Mouse (Mus musculus): Measurements from ENCODE around the gene Slc25a28. TPM values are rescaled to one million over a fixed set of nuclear protein-coding genes. Genes with fewer than 3 reads are reported as not detected.

Slc25a28 gene
- total RNA-seq (2015) (26.6 and 29.2 TPM in 2 replicates), total RNA-seq (2017) (39.5 and 43.3 TPM in 2 replicates)

GRCm38 (mm10) chr19:43674730-43675524, at the start of gene Slc25a28:
Slc25a28 (minus strand) TSS chr19:43674881.
- peak; percentile 79 for ATAC-seq (replicated peaks; ENCODE audit: poor library complexity)

GRCm38 (mm10) chr19:43724194-43724593, 49.5 kb upstream of the Slc25a28 start:
- ATAC-seq (replicated peaks; ENCODE audit: poor library complexity) = no peak

DNA sequence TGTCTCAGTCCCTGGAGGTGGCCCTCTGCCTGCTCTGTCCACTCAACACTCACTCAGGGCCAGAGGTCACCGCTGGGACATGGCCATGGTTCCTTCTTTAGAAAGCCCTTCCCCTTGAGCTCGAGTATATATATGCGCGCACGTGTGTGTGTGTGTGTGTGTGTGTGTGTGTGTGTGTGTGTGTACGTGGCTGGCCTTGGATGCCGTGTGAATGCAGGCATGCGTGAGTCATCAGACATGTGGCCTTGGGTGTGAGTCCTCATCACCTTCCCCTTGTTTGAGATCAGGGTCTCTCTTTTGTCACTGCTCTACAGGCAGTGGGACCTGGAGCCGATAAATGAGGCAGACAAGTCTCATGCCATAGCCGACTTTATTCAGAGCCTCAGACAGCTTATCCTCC, 48.8 kb upstream of the Slc25a28 start:
- no peak for ATAC-seq (replicated peaks; ENCODE audit: poor library complexity)

- ATAC-seq (replicated peaks; ENCODE audit: poor library complexity) = no peak
Observed at GRCm38 (mm10) chr19:43722891-43723290, 48.2 kb upstream of the Slc25a28 start.

GRCm38 (mm10) chr19:43720061-43720460, 45.4 kb upstream of the Slc25a28 start:
- ATAC-seq (replicated peaks; ENCODE audit: poor library complexity) = no peak

DNA sequence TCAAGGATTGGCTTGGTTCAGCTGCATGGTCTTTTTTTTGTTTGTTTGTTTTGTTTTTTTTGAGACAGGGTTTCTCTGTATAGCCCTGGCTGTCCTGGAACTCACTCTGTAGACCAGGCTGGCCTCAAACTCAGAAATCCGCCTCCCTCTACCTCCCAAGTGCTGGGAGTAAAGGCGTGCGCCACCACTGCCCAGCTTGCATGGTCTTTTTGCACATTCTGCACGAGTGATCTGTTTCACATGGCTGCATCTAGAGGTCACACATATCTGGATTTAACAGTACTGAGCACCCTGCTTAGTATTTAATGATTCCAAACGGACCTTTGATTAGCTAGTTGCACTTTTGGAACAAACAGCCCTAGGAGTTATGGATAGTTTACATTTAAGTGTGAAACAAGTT, 37.3 kb upstream of the Slc25a28 start:
- ATAC-seq (replicated peaks; ENCODE audit: poor library complexity) = no peak

DNA sequence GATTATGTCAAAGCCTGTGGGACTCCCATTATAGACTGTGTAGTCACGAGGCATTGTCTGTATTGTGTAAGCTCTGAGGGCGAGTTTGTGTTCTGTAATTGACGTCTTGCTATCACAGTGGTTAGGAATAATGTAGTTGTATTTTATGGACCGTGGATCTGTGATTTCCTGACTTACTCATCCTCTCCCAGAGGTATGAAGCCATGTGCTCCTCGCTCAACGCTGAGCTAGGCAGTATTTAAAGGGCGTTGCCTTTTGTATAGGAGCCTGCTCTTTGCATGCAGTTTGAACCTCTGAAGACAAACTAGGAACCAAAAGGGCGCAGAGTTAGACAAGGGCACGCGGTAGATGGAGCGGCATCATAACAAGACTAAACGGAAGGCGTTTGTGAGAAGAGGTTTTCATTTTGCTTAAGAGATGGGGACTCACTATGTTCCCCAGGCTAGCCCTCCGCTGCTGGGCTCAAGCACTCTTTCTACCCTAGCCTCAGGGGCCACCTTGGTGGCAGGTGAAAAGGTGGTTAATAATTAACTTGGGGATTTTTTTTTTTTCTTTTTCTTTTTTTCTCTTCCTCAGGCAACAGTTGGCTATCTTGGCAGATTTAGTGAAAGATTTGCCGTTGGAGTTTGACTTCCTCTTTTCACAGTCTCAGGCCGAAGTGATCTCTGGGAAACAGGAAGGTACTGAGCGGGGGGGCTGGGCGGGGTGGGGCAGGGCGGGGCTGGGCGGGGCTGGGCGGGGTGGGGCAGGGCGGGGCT, 36.7 kb upstream of the Slc25a28 start:
- ATAC-seq (replicated peaks; ENCODE audit: poor library complexity) = peak; percentile 87

- no peak for ATAC-seq (replicated peaks; ENCODE audit: poor library complexity)
Observed at GRCm38 (mm10) chr19:43709317-43709716, 34.6 kb upstream of the Slc25a28 start.

DNA sequence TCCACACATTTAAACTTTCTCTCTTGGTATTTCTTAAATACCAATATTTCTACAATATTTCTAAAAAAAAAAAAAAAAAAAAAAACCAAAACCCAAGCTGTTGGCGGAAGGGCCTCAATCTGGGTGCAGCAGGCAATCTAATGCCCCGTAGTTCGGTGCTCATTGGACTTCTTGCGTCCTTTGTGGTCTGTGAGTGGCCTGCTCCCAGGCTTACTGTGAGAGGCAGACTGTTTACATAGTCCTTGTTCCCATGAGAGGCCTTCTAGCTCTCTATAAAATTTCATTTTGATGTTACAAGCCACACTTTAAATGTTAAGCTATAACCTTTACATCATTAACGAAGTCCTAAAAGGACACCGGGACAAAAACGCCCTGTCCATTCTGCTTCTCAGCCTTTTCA, 33.5 kb upstream of the Slc25a28 start:
- no peak for ATAC-seq (replicated peaks; ENCODE audit: poor library complexity)

GRCm38 (mm10) chr19:43704787-43705497, 30.3 kb upstream of the Slc25a28 start:
- ATAC-seq (replicated peaks; ENCODE audit: poor library complexity) = no peak

DNA sequence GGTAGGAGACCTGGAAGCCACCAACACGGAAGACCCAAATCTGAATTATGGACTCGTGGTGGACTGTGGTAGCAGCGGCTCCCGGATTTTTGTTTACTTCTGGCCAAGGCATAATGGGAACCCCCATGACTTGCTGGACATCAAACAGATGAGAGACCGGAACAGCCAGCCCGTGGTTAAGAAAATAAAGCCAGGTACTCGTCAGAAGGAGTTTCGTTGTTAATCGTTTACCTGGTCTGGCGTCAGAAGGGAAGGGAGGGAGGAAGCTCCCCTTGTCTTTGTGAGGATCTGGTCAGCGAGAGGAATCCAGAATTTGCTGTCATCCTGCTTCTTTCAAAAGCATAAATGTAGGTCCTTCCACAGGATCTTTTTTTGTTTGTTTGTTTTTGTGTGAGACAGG, 29.5 kb upstream of the Slc25a28 start:
- no peak for ATAC-seq (replicated peaks; ENCODE audit: poor library complexity)

- ATAC-seq (replicated peaks; ENCODE audit: poor library complexity) = no peak
Observed at GRCm38 (mm10) chr19:43699763-43700155, 25.1 kb upstream of the Slc25a28 start.

- no peak for ATAC-seq (replicated peaks; ENCODE audit: poor library complexity)
Observed at GRCm38 (mm10) chr19:43699021-43699762, 24.5 kb upstream of the Slc25a28 start.

- no peak for ATAC-seq (replicated peaks; ENCODE audit: poor library complexity)
Observed at GRCm38 (mm10) chr19:43697666-43698370, 23.1 kb upstream of the Slc25a28 start.

DNA sequence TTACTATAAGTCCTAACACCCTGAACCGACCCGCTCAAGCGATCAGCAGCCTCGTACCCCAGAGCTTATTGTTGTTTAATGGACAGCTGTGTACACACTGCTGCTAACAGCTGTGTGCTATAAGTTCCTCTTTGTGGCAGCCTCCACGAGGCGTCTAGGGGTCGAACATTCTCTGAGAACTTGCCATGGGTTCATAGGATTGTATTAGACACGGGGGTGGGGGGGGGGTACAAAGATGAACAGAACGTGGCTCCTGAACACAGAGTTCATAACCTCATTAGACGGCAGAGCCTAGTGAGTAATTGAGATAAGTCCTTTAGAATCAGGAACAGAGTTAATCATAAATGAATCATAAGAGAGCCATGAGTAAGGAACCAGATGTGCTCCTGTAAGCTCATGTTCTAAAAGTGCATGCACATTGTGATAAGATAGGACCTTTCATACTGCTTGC, 20.9 kb upstream of the Slc25a28 start:
- ATAC-seq (replicated peaks; ENCODE audit: poor library complexity) = peak; percentile 42

DNA sequence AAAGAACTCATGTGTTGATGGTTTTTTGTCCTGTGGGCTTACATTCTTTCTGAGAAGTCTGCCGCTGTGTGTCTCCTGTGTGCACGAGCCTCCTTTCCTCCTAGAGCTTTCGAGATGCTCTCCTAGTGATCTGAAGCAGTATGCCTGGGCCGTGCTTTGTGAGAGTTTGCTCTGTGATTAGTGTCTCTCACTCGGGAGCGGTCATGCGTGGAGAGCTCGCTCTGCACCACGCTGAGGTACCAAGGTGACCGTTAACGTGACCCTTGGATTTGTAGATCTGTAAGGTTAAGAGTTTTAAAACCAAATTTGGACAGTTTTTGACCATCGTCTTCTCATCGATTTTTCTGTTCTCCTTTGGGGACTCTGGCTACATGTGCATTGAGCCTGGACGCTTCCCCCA, 18.1 kb upstream of the Slc25a28 start:
- no peak for ATAC-seq (replicated peaks; ENCODE audit: poor library complexity)

DNA sequence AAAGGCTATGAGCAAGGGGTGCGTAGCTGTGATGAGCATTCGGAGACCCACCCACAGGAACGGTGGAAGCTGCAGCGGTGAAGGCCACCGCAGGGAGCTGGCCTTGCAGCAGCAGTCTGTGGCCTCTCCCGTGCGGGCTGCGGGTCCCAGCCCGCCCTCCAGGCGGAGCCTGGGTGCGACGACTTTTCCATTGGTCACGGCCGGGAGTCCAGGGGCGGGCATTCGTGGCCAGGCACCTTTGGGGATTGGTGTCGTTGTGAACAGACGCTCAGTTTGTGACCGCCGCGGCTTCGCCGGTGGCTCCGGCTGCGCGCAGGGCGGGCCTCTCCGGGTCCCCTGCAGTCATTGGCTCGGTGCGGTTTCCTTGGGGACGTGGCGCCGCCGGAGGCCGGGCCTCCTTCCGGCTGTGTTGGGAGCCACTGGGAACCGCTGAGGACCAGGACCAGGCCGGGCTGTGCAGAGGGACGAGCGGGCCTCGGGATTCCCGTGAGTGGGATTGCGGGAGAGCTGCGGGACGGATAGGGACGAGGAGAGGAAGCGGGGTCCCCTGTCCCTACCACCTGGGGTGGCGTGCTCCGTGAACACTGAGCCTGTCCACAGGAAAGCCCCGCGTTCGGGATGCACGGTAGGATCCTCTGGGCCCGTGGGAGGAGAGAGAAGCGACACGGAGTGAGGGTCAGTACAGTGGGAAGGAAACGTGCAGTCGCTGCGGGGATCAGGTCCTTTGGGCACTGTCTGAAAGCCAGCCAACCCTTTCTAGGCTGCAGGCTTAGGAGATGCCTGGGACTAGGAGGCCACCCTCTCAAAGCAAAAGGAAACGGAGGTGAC, 15.0 kb upstream of the Slc25a28 start, which contains the start of gene Entpd7:
Gene Entpd7, plus strand, starts transcription at position 254 of the 828 bp plus-strand sequence.
- peak; percentile 98 for ATAC-seq (replicated peaks; ENCODE audit: poor library complexity)

- ATAC-seq (replicated peaks; ENCODE audit: poor library complexity) = 0 out of 2 replicates have a peak, but pooled peaks have one; percentile 23
Observed at GRCm38 (mm10) chr19:43681541-43681940, 6.9 kb upstream of the Slc25a28 start.

- peak; percentile 42 for ATAC-seq (replicated peaks; ENCODE audit: poor library complexity)
Observed at GRCm38 (mm10) chr19:43679474-43679981, 4.8 kb upstream of the Slc25a28 start.
